Mouse (Mus musculus) cerebellum, adult 2 months (tissue): ENCODE results near the gene Vamp5.
A peak's percentile ranks its signal among the peaks of the same experiment; 100 is the strongest.

Experiments used
- CTCF ChIP-seq: fragments of 200-500 bp; IDR thresholded peaks from 2 replicates; pipeline ENCODE4 v1.5.1; 2011; ENCODE audit warnings: low read depth, mild to moderate bottlenecking, control low read depth, low read length, moderate library complexity, borderline replicate concordance; ENCODE audit not compliant: insufficient read depth
- POLR2A ChIP-seq: fragments of 200-500 bp; IDR thresholded peaks from 2 replicates; pipeline ENCODE4 v1.6.1; 2011; ENCODE audit warnings: low read length, control low read depth, borderline replicate concordance; ENCODE audit not compliant: insufficient read depth

GRCm38 (mm10) chr6:72407119-72407518 lies 26.9 kb upstream of the Vamp5 start:
- TF ChIP-seq CTCF, result peak; percentile 96
- TF ChIP-seq POLR2A, result no peak
